Mouse (Mus musculus) cerebellum, adult 2 months (tissue): ENCODE measurements around the gene Plekhg4.

ENCODE experiments used
- CTCF ChIP-seq: fragments of 200-500 bp; IDR thresholded peaks from 2 replicates; pipeline ENCODE4 v1.5.1; 2011; ENCODE audit warnings: low read depth, mild to moderate bottlenecking, control low read depth, low read length, moderate library complexity, borderline replicate concordance; ENCODE audit not compliant: insufficient read depth
- POLR2A ChIP-seq: fragments of 200-500 bp; IDR thresholded peaks from 2 replicates; pipeline ENCODE4 v1.6.1; 2011; ENCODE audit warnings: low read length, control low read depth, borderline replicate concordance; ENCODE audit not compliant: insufficient read depth

- no peak for TF ChIP-seq CTCF
- TF ChIP-seq POLR2A: no peak
Observed at GRCm38 (mm10) chr8:105393089-105393787, 20.2 kb downstream of the Plekhg4 start.
